Mouse (Mus musculus) lung, postnatal 14 days (tissue): ENCODE results near the gene Clps.

Experiments
- DNase-seq: peaks from one replicate; pipeline ENCODE4 v3.0.0; 2021

The Clps gene

DNA sequence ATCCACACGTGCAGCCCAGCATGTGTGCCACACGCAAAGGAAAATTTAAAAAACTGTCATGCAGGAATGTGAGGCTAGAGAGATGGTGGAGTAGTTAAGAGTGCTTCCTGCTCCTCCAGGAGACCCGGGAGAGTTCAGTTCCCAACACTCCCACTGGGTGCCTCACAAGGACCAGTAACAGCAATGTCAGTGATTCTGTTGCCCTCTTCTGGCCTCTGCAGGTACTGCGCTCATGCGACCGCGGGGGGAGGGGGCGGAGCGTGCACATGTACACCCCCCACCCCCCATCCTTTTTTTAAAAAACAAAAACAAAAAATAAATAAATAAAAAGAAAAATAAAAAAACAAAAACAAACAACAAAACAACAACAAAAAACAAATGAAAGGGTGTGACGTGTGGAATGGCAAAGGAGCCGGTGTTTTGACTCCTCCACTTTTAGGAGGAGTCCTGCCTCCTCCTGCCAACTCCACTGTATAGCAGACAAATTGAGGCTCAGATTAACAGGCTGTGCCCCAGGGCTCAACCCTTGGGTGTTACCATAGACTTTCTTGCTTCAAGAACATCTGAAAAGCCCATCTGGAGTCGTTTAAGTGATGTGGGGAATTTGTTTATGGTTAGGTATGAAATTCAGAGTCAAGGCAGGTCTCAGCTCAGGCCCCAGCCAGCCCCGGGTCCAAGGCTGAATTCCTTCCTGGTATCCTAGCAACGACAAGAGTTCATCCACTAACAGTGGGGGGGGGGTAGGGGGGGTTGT, 7.3 kb downstream of the Clps start:
- peak; percentile 79 for DNase-seq

DNA sequence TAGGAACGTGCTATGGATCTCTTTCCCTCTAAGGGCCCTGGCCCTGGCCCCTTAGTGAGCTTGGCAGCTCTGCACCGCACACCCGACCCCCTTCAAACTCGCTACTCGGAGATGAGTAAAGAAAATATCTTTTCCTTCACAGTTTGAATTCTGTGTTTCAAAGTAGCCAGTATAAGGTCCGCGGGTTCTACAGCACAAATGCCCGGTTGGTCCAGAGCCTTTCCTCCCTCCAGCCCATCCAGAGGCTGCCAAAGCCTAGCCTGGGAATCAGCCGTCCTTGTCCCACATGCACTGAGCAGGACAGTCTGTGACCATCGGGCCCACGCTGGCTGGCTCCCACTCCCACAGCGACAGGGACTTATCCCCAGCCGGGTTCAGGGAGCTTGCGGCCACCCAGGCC, 11.5 kb downstream of the Clps start, which contains the start of gene Clpsl2:
Gene Clpsl2 (plus strand): TSS at position 301 of the 400 bp plus-strand sequence.
- no peak for DNase-seq

DNA sequence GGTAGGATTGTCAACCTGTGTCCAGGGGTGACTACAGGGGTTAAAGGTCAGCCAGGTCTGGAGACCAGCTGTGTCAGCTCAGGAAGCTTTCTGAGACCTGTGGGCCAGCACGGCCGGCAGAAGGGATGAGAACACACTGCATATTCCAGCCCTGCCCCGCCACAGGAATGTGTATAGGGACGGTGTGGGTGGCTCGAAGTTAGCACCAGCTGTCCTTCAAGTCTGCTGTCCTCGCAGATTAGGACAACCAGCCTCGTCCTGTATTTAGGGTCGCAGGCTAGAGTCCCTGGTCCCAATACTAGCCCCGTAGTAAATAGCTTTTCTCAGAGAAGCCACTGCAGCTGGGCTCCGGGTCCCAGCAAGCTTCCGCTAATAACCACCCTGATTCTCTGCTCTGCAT, 12.0 kb downstream of the Clps start:
- no peak for DNase-seq

DNA sequence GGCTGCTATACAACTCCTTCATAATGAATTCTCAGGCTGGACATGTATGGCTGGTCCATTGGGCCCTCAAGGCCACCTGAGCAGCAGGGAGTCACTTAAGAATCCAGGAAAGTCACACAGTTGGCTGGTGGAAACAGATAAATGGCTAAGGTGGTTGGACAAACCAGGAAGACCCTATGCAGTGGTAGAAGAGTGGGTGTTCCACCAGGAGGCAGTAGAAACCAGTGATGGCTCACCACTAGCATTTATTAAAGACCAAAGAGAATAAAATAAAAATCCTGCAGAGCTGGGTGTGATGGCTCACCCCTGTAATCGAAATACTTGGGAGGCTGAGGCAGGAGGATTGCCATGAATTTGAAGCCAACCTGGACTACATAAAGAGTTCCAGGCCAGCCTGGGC, 13.6 kb downstream of the Clps start:
- peak; percentile 37 for DNase-seq

DNA sequence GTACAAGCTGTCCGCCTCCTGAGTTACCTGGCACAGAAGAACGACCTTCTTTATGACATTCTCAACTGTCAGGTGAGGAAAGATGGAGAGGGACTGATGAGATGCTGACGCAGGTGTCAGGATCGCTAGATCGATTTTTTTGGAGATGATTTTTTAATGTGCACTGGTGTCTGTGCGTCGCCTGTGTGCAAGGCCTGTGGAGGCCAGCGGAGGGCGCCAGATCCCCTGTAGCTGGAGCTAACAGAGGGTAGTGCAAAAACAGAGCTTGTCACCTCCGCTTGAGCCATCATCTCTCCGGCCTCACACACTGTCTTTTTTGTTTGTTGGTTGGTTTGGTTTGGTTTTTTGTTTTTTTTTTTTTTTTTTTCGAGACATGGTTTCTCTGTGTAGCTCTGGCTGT, 22.7 kb downstream of the Clps start:
- no peak for DNase-seq

DNA sequence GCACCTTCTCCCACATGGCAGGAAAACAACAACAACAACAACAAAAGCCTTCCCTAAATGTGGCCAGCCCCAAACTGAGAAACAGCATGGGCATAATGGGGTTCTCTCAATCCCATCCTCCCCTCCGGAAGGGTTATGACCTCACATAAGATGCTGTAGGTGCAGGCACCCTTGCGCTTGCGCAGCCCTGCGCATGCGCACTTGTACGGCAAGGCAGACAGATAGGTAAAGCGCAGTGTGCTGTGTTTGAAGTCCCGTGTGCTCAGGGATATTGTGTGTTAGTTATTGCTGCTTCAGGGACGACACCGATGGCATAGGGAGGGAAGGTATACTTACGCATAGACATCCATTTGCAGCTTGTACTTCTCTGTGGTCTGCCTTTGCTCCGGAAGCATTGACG, 27.2 kb downstream of the Clps start:
- no peak for DNase-seq

DNA sequence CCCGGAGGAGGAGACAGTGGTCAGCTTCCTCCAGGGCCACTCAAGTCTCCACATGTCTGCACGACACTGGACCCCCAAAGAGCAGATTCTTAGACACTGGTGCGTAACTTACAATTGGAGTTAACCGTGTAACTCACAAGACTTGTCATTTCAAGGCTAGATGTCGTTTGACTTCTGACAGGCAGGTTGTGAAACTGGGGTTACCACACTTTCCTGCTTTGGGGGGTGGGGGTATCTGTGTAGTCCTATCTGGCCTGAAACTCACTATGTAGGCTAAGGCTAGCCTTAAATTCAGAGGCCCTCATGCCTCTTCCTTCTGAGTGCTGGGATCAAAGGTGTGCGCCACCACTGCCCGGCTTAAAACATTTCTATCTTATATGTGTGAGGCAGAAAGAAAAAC, 28.0 kb downstream of the Clps start:
- no peak for DNase-seq

DNA sequence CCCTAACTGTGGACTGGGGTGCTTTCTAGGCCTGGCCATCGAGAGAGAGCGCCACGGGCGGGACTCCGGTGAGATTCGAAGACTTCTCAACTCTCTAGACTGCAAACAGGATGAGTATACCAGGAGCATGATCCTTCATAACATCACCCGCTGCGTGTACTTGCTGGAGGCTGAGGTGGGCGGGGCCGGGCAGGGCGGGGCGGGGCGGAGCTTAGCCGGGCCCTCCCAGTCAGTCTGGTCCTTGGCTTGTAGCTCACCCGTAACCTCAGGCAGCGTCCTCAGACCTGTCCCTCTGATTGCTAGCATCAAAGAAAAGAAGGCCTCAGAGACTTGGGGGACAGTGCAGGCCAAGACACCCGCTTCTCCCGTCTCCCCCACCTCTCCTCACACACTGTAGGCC, 28.6 kb downstream of the Clps start:
- DNase-seq: no peak

DNA sequence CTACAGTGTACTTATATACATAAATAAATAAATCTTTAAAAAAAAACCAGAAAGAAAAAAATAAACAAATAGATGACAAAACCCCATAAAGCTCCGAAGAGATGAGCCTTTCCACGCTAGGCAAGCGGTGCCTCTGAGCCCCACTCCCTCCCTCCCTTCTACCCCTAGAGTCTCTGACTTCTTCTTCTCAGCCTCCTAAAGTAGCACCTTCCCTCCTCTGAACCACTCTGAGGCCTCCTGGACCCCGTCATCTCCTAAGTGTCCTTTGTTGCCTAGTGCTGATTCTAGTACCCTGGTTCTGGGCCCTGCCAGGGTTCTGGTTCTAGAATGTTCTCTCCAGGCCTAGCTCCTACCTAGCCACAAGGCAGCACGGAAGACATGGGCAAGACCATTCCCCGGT, 30.1 kb downstream of the Clps start, which contains the start of gene Armc12:
Gene Armc12 (plus strand): TSS at position 301 of the 400 bp plus-strand sequence.
- no peak for DNase-seq

DNA sequence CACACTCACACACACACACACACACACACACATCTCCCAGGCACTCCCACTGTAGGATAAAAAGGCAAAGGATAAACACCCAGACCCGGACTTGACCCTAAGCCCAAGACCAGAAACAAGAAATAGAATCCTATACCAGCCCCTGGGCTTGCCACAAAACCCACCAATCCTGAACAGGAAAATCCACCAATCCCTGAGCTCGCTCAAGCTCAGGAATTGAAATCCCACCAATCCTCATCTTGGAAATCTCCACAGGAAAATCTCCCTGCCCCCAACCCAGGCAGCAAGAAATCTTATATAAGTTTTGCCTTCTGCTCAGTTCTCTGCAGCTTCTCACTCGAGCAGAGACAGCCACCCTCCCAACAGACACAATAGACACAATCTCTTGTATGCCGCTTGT, 31.4 kb downstream of the Clps start:
- DNase-seq: no peak

DNA sequence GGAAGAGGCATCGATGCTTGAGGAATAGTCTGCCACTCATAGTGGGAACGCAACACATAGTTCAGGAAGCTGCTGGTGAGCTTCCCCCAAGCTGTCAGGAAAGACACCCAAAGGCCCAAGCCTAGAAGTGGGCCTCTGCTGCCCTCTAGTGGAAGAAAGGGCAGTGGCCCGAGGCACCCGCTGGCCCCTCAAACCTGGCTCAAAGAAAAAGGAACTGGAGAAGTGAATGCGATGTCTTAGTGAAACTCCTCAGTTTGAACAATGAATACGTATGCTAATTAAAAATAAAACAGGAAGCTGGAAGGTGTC, 32.6 kb downstream of the Clps start:
- DNase-seq: peak; percentile 92

DNA sequence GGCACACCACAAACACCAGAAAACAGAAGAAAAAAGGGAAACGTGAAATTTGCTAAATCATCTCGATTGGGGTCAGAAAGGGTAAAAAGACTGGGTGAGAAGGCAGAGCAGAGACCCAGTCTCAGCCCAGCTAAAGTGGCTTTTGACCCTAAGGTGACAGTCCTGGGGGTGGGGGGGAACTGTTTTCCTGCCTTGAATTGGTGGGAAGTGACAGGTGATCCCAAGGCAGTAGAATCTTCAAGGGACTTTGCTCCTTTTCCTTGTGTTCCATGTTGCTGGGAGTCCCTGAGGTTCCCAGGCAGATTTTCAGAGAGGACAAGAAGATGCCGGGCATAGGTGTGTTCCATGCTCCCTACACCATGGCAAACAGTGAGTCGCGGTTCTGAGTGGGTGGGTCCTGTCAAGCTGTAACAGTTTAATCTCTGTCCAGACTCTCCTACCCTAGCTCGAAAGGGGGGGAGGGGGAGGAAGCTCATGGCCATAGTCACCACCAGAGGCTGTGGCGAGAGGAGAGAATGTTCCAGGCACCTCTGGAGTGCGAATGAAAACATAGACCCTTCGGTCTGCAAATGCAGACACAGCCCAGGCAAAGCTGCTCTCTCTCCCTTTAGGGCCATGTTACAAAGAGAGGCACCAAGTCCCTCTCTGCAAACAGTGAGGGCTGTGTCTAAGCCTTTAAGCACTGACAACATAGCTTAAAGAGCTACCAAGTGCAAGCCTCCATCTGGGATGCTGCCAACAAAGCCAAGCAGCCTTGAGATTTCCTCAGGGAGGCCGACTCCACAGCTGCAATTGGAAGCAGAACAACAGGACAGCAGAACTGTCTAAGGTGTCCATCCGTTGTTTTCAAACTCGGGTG, 33.2 kb downstream of the Clps start:
- no peak for DNase-seq

DNA sequence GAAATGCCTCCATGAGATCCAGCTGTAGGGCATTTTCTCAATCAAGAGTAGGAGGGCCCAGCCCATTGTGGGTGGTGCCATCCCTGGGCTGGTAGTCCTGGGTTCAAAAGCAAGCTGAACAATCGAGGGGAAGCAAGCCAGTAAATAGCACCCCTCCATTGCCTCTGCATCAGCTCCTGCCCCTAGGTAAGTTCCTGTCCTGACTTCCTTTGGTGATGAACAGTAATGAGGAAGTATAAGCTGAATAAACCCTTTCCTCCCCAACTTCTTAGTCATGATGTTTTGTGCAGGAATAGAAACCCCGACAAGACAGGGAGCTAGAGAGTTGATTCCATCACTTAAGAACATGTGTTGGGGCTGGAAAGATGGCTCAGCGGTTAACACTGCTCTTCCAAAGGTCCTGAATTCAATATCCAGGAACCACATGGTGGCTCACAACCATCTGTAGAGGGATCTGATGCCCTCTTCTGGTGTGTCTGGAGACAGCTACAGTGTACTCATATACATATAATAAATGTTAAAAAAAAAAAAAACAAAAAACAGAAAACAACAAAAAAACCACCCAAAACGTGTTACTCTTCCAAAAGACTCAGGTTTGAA, 35.6 kb downstream of the Clps start:
- no peak for DNase-seq

DNA sequence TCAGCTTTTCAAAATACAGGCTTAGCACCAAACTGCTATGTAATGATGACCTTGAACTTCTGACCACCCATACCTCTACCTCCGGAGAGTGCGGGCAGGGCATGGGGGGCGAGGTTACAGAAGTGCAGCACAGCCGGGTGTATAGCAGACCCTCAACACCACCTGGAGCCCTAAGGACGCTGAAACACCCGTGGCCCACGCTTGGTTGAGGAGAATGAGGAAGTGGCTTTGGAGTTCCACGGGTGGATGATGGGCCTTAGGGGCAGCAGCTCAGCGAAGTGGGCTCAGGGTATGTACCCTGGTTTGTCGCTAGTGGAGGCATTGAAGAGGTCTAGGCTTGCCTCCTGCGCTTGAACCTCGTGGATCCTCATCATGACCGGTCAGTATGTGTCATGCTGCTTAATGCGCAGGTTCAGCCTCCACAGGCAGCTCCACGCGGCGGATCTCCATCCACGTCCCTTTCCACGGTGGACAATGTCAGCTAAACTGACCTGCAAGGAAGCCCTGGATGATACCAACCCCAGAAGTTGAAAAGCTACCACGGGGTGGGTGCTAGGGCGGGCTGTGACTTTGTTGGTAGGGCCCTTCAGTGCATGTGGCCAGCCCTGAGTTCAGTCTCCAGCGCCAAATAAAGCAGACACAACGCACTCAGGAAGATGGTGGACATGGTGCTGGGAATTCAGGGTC, 36.4 kb downstream of the Clps start:
- peak; percentile 22 for DNase-seq

DNA sequence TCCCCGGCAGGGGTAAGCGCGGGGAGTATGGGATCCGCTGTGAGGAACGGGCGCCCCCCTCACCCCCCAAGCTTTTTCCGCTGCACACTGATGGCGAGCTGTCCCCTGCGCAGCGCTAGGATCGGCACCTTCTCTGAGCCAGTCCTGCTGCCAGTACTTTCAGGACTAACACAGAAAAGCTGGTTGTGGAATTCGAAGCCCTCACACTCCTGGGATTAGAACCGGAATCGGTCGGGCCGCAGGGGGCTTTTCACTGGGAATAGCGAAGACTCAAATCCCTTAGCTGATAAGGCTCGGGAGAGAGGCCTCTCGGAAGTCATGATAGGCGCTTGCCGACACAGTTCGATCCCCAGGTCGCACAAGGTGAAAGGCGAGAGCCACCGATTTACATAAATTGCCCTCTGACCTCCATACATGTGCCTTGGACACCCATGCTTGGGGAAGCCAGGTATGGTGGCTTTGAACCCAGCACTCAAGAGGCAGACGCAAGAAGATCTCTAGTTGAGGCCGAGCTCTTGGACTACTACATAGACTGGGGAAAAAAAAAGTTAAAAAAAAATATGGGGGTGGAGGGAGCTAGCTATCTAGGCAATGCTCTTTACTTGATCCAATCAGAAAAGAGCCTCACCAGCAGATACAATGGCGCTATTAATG, 37.1 kb downstream of the Clps start:
- DNase-seq: no peak

DNA sequence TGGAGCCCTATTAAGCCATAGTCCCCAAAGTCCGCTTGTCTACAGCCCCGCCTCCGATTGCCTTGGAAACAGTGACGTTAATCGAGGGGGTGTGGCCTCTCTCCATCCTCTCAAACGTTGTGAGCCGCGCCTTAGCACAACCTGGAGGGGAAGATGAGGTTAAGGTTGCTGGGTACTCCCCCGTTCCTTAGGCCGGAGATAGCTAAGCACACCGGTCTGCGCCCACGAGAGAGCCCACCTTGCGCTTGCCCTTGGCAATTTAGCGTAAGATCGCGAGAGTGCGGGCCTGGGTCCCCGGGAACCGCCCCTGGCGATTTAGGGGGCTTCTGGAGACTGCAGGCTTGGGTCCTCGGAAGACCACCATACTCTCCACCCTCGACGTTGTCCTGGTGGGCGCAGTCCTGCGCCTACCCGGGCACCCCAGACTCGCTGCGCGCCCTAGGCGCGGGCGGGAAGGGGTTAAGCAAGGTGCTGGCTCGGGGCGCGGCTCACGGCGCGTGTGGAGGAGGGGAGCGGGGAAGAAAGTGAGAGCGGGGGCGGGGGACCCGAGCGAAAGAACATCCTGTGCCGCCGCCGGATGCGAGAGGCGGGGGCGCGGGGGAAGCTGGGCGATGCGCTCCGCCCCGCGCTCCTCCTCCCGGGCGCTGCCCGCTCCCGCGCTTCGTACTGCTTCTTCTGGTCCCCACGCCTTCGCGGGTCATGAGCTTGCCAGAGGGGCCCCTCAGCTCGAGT, 37.8 kb downstream of the Clps start:
- peak; percentile 98 for DNase-seq

DNA sequence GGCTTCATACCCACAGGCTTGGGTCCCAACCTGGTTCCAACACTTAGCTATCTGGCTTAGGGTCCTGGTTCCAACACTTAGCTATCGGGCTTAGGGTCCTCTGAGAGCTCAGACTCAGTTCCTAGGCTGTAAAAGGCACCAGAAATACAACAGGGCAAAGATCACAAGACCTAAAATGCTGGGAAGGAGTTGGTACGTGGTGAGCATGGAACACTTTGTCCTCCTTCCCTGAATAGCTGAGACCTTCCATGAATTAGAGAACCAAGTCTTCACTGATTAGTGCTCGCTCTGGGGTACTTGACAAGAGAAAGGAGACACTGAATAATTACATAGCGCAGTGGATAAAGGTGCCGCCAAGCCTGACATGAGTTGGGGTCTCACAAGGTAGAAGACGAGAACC, 38.6 kb downstream of the Clps start:
- no peak for DNase-seq

DNA sequence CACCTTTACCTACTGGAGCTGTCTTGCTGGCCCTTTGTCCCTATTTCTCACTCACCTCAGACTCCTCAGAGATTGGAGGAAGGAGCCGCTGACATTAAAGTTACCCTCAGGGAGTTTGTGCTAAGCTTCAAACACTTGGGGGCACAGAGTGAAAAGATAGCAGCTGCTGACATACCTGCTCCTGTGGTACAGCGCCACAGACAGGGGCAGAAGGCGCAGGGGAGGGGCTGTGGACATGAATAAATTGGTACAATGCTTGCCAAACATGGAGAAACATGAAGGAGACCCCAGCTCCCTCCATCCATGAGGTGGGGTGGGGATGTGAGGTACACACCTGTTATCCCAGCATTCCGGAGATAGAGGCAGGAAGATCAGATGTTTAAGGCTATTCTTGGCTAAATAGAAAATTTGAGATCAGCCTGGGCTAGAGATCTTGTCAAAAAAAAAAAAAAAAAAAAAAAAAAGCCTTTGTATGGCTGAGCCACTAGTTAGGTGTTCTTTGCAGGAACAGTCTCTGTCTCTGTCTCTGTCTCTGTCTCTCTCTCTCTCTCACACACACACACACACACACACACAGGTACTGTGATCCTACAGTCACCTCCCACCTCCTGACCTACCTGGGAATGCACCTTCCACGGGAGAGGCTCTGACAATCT, 39.4 kb downstream of the Clps start:
- DNase-seq: no peak

DNA sequence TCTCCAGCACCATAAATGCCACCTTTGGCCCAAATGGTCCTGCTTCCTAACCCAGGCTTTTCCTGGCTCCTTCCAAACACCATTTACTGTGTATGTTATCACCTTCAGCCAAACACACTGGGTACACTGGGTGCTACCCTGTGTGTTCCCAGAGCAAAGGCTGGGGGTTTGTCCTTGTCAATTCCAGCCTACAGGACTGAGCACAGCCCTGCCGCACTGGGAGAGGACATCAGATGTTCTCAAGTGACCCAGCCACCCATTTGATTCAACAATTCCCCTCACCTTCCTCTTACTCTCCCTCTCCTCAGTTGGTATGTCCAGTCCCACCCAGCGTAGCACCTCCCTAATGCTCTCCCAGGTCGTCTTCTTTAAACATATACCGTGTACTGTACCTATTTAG, 40.0 kb downstream of the Clps start:
- DNase-seq: no peak

DNA sequence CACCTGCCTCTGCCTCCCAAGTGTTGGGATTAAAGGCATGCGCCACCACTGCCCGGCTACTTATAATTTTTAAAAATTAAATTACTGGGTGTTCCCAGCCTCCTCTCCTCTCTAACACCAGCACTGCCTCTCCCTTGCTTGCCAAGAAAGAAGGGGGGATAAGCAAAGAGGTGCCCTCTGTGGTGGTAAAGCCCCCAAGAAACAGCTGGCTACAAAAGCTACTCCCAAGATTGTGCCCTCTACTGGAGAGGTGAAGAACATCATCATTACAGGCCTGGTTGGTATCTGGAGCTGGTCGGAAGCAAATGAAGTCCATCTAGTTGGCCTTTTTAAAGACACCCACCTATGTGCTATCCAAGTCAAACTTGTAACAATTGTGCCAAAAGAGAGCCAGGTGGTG, 40.7 kb downstream of the Clps start:
- DNase-seq: no peak

DNA sequence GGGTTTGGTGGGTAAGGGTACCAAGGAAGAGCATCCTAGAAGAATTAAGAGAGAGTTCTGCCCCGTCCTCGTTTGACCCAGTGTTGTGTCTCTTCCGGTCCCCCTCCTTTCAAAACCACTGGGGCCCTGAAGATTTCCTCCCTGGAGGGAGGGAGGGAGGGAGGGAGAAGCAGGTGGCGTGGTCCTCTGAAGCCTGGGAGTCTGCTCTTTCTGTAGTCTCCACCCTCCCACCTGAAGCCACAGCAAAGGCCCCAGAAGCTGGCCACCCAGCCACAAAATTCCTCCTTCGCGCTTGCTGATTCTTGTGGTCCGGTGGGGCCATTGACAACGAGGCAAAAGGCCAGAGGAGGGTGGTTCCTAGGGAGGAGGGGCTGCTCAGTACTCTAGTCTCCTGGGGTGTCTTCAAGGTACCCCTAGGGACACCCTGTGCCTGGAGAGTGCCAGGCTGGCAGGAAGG, 41.9 kb downstream of the Clps start:
- DNase-seq: peak; percentile 46
